In genomic region chr16:21655961-21656360, GRCm38 (mm10) we compare ENCODE assay signal across 16 mouse cellular contexts. TPM values are rescaled to one million over a fixed set of nuclear protein-coding genes. Genes with fewer than 3 reads are reported as not detected.
A peak's percentile ranks its signal among the peaks of the same experiment; 100 is the strongest.
DNase-seq lines count a peak whose midpoint lies in the region; ATAC-seq and TF ChIP-seq lines count a peak whose summit lies in the region.
"Had no signal": no experiment of that assay in that cellular context is flagged by ENCODE, and none has a peak within 500 bp of the region (broad histone marks: within the 10 kb centered on the region; RNA-seq: fewer than 3 reads in every experiment).

No protein-coding gene starts in this region.

- H3K9ac ChIP-seq in heart, embryonic 13.5 days = no peak overlapping the region
- no peak overlapping the region for H3K9ac ChIP-seq in forebrain, embryonic 13.5 days
- no peak overlapping the region for H3K9ac ChIP-seq in midbrain, embryonic 12.5 days (replicated peaks)

- 75% methylated on average over 9 of the region's 9 CpGs for WGBS in heart, embryonic 13.5 days
- WGBS in forebrain, embryonic 13.5 days = 85% methylated on average over 9 of the region's 9 CpGs
- WGBS in midbrain, embryonic 12.5 days = 88% methylated on average over 9 of the region's 9 CpGs

- H3K36me3 ChIP-seq in heart, embryonic 13.5 days = peaks cover 47% of the 10 kb centered on the region
- H3K36me3 ChIP-seq in forebrain, embryonic 13.5 days (ENCODE audit: poor library complexity, severe bottlenecking) = peaks cover 19% of the 10 kb centered on the region
- peaks cover 48% of the 10 kb centered on the region for H3K36me3 ChIP-seq in midbrain, embryonic 12.5 days
- H3K36me3 ChIP-seq: embryonic facial prominence, embryonic 10.5 days had no signal

- ATAC-seq in heart, embryonic 13.5 days (ENCODE audit: extremely low read depth, insufficient number of reproducible peaks, low FRiP score, low TSS enrichment) = no peak
- ATAC-seq in forebrain, embryonic 13.5 days = no peak
- no peak for ATAC-seq in midbrain, embryonic 12.5 days (ENCODE audit: low FRiP score, low read depth)

- H3K27ac ChIP-seq in heart, embryonic 13.5 days (replicated peaks) = peak overlapping the region; percentile 15; the same call in 1 of the 2 replicates
- H3K27ac ChIP-seq in layer of hippocampus, adult 2 months = peak overlapping the region; percentile 33
- peak overlapping the region; percentile 67; the same call in 1 of the 2 replicates for H3K27ac ChIP-seq in forebrain, embryonic 13.5 days
- peak overlapping the region; percentile 78; the same call in 1 of the 2 replicates for H3K27ac ChIP-seq in midbrain, embryonic 12.5 days (replicated peaks)
- H3K27ac ChIP-seq: embryonic facial prominence, embryonic 10.5 days had no signal

- H3K27me3 ChIP-seq in heart, embryonic 13.5 days (replicated peaks) = no peaks in the 10 kb centered on the region
- H3K27me3 ChIP-seq in forebrain, embryonic 13.5 days = no peaks in the 10 kb centered on the region
- no peaks in the 10 kb centered on the region for H3K27me3 ChIP-seq in midbrain, embryonic 12.5 days

- no peak overlapping the region for H3K4me2 ChIP-seq in heart, embryonic 13.5 days
- no peak overlapping the region for H3K4me2 ChIP-seq in forebrain, embryonic 13.5 days
- no peak overlapping the region for H3K4me2 ChIP-seq in midbrain, embryonic 12.5 days (replicated peaks)

- H3K9me3 ChIP-seq in heart, embryonic 13.5 days = 0 out of 2 replicates have a peak, but pooled peaks cover 8% of the 10 kb centered on the region
- H3K9me3 ChIP-seq in forebrain, embryonic 13.5 days (replicated peaks) = no peaks in the 10 kb centered on the region
- peaks cover 5% of the 10 kb centered on the region; the same call in 1 of the 2 replicates for H3K9me3 ChIP-seq in midbrain, embryonic 12.5 days
- H3K9me3 ChIP-seq: embryonic facial prominence, embryonic 10.5 days had no signal

- DNase-seq in heart, adult 9 months (ENCODE audit: low spot score in 2 of 2) = no peak
- peak in 1 of 2 experiments; percentile 63 for DNase-seq in layer of hippocampus, adult 2 months (ENCODE audit: low spot score in 2 of 2)
- no peak for DNase-seq in layer of hippocampus, postnatal 36 days
- DNase-seq in testis, postnatal 10 days (ENCODE audit: low spot score) = no peak
- DNase-seq in urinary bladder, postnatal 25 days (ENCODE audit: low spot score) = no peak
- DNase-seq: cerebellum, adult 11 months; cerebellum, postnatal 25 days; liver; right cerebral cortex, postnatal 4 days; thymus, adult 2 months had no signal

- no peak for TF ChIP-seq CTCF in layer of hippocampus, adult 2 months (conservative IDR thresholded peaks at IDR 0.05)

- no peak overlapping the region for H3K4me3 ChIP-seq in heart, embryonic 13.5 days
- no peak overlapping the region for H3K4me3 ChIP-seq in layer of hippocampus, adult 2 months
- no peak overlapping the region for H3K4me3 ChIP-seq in forebrain, embryonic 13.5 days
- no peak overlapping the region for H3K4me3 ChIP-seq in midbrain, embryonic 12.5 days
- H3K4me3 ChIP-seq: embryonic facial prominence, embryonic 10.5 days; erythroblast, embryonic 14.5 days; megakaryocyte, embryonic 14.5 days had no signal

- H3K4me1 ChIP-seq in heart, embryonic 13.5 days = peaks cover 21% of the 10 kb centered on the region
- H3K4me1 ChIP-seq in forebrain, embryonic 13.5 days = peaks cover 28% of the 10 kb centered on the region
- H3K4me1 ChIP-seq in midbrain, embryonic 12.5 days = peaks cover 25% of the 10 kb centered on the region

RNA-seq across cellular contexts. Expression of gene 2510009E07Rik, which starts 38.5 kb away (rescaled TPM):
- polyA plus RNA-seq in heart, embryonic 13.5 days (2015; fragmentation: Nextera tagmentation; extraction: Ambion mirVana) = 19.3 and 19.5 TPM in 2 replicates
- total RNA-seq in layer of hippocampus, adult 2 months (2021) = 10 to 100 TPM; 38.4 to 40.3 TPM
- 10 to 100 TPM; 35.8 to 42.4 TPM for total RNA-seq in layer of hippocampus, postnatal 36 days (2021)
- polyA plus RNA-seq in forebrain, embryonic 13.5 days (2015; fragmentation: Nextera tagmentation; extraction: Ambion mirVana) = 32.1 and 38.8 TPM in 2 replicates
- 144 and 150 TPM in 2 replicates for polyA plus RNA-seq in midbrain, embryonic 12.5 days (2016; fragmentation: Nextera tagmentation; extraction: Ambion mirVana)
- polyA plus RNA-seq: erythroblast, embryonic 14.5 days had no signal

Comparison
In these comparisons a context has a peak if more than half of its experiments do, and no peak if none do; other contexts are left out.
1. H3K27ac ChIP-seq: peak in every context shown above with its lines; median percentile 78 in midbrain, embryonic 12.5 days; 67 in forebrain, embryonic 13.5 days; 33 in layer of hippocampus, adult 2 months; 15 in heart, embryonic 13.5 days.